Mouse (Mus musculus): ENCODE results near the gene Sgms1. TPM values are rescaled to one million over a fixed set of nuclear protein-coding genes. Genes with fewer than 3 reads are reported as not detected.
"Not testable (repeated sequence)": the region's sequence is repeated elsewhere in the genome, so short reads cannot be mapped to it uniquely, and the experiment has no call there.

Sgms1 gene
- total RNA-seq, 1 experiment from 2014 or later: 62.6 TPM

- DNase-seq: no peak
These were observed 240.8 kb downstream of the Sgms1 start for GRCm38 (mm10) chr19:32148710-32149109.

GRCm38 (mm10) chr19:32142383-32142782 is 247.1 kb downstream of the Sgms1 start:
- no peak for DNase-seq

GRCm38 (mm10) chr19:32138361-32139088 is 251.0 kb downstream of the Sgms1 start:
- DNase-seq: no peak

GRCm38 (mm10) chr19:32137904-32138303 is 251.6 kb downstream of the Sgms1 start:
- DNase-seq: no peak

GRCm38 (mm10) chr19:32136888-32137625 is 252.5 kb downstream of the Sgms1 start:
- peak; percentile 20 for DNase-seq

- DNase-seq: not testable (repeated sequence)
These were observed 257.6 kb downstream of the Sgms1 start for GRCm38 (mm10) chr19:32131707-32132488.

GRCm38 (mm10) chr19:32129281-32129680 is 260.2 kb downstream of the Sgms1 start:
- DNase-seq: no peak

GRCm38 (mm10) chr19:32127180-32127850 is 262.2 kb downstream of the Sgms1 start:
- DNase-seq: peak; percentile 42

GRCm38 (mm10) chr19:32124155-32124554 is 265.4 kb downstream of the Sgms1 start:
- DNase-seq: no peak

- DNase-seq: no peak
These were observed 266.3 kb downstream of the Sgms1 start for GRCm38 (mm10) chr19:32123196-32123595.

GRCm38 (mm10) chr19:32120798-32121197 is 268.7 kb downstream of the Sgms1 start:
- no peak for DNase-seq

- DNase-seq: no peak
These were observed 269.8 kb downstream of the Sgms1 start for GRCm38 (mm10) chr19:32119666-32120065.

GRCm38 (mm10) chr19:32118496-32118895 is 271.0 kb downstream of the Sgms1 start:
- DNase-seq: no peak

- DNase-seq: peak; percentile 43
These were observed 272.0 kb downstream of the Sgms1 start for GRCm38 (mm10) chr19:32117484-32118018.

- no peak for DNase-seq
These were observed 277.4 kb downstream of the Sgms1 start for GRCm38 (mm10) chr19:32111866-32112790.

- DNase-seq: peak; percentile 88
These were observed 281.7 kb downstream of the Sgms1 start, which contains the start of gene Asah2 for GRCm38 (mm10) chr19:32107771-32108306. Asah2 (minus strand) TSS chr19:32108211.

GRCm38 (mm10) chr19:32106750-32107149 is 282.8 kb downstream of the Sgms1 start:
- no peak for DNase-seq

GRCm38 (mm10) chr19:32104217-32104616 is 285.3 kb downstream of the Sgms1 start:
- no peak for DNase-seq

GRCm38 (mm10) chr19:32102976-32103300 is 286.6 kb downstream of the Sgms1 start:
- DNase-seq: no peak

- no peak for DNase-seq
These were observed 287.1 kb downstream of the Sgms1 start for GRCm38 (mm10) chr19:32102294-32102975.
